Mouse (Mus musculus): Measurements from ENCODE around the gene Gm21776.
"Not testable (repeated sequence)": the region's sequence is repeated elsewhere in the genome, so short reads cannot be mapped to it uniquely, and the experiment has no call there.

The Gm21776 gene

DNA sequence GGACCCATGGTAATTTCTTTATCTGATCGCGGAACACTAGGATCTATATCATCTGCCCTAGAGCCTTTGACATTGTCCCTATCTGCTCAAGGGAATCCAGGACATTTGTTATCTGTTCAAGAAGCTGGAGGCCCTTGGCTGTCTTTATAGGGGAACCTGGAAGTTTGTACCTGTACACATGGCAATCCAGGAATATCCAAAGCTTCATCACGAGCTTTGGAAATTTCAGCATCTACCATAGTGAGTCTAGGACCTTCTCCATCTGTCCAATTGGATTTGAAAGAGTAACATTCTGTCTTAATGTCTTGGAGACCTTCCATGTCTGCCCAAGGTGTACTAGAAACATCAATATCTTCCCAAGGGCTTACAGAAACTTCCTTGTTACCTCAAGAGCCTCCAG is at the start of gene Gm21776:
Gene Gm21776, plus strand, starts transcription at position 301 of the 400 bp plus-strand sequence.
- not testable (repeated sequence) for DNase-seq (ENCODE audit: low spot score)

Data from T-cell, adult 2 months (primary cell).